Mouse (Mus musculus) erythroblast, embryonic 14.5 days (primary cell): Measurements from ENCODE around the gene BC053393.

ENCODE experiments used
- GATA1 ChIP-seq: IDR thresholded peaks from 2 replicates; pipeline ENCODE4 v1.6.1; 2012; ENCODE audit warnings: low read length, inconsistent platforms, mixed read lengths
- TAL1 ChIP-seq: IDR thresholded peaks from 3 replicates; pipeline ENCODE4 v1.6.1; 2012; ENCODE audit warnings: low read length, inconsistent platforms, mixed read lengths

GRCm38 (mm10) chr11:46582741-46583140, 11.4 kb downstream of the BC053393 start:
- no peak for TF ChIP-seq GATA1
- no peak for TF ChIP-seq TAL1
